Mouse (Mus musculus) embryo, embryonic 11 days (tissue): ENCODE measurements at regions not wholly inside any gene's neighbourhood (a gene's known extent, or its start where the extent isn't known, plus 50 kb on each side); places are given as distances from the start of the nearest gene placed in this dataset.
"Not testable (repeated sequence)": the region's sequence is repeated elsewhere in the genome, so short reads cannot be mapped to it uniquely, and the experiment has no call there.

Experiments used
- DNase-seq: peaks from one replicate; pipeline ENCODE4 v3.0.0-alpha.2; 2015

GRCm38 (mm10) chr10:6182400-6182799, 260.2 kb upstream of the Rgs17 start:
- no peak for DNase-seq

GRCm38 (mm10) chr10:6164311-6164710, 242.1 kb upstream of the Rgs17 start:
- not testable (repeated sequence) for DNase-seq

DNA sequence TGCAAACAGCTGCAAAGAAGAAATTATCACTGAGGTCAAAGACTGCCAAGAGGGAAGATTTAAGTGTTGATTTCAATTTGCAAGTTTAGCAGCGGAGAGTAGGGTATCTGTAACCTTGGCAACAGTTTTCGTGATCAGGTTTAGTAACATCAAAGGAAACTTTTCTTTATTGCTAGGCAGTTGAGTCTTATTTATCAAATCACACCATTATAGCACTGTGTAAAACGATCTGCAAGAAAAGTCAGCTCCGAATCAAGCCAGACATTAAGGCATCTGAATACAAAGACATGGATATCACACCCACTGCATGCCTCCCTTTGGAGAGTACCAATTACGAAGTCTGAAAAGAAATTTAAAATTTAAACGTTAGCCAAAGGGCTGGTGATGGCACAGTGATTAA, 234.7 kb upstream of the Rgs17 start:
- no peak for DNase-seq

GRCm38 (mm10) chr10:6134091-6134490, 211.9 kb upstream of the Rgs17 start:
- no peak for DNase-seq

DNA sequence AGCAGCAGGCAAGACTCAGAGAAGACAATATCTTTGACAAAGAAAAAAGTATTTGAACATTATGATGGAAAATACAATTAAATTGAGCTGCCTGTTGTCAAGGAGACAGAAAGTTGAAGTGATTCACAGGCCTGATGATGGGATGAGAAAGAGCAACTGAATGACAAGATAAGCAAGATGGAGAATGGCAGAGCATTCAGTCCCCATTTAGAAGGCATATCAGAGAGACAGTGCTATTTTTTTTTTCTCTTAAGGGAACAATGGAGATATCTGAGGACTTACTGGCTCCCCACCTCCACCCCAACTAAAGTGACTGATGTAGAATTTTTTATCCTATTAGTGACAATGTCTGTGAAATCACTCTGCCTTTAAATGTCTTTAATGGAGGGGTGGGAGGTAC, 202.2 kb upstream of the Rgs17 start:
- DNase-seq, result not testable (repeated sequence)

- DNase-seq, result peak; percentile 3
Observed at GRCm38 (mm10) chr10:6114883-6115622, 192.9 kb upstream of the Rgs17 start.
